Mouse (Mus musculus): ENCODE results near the gene Magi2. TPM values are rescaled to one million over a fixed set of nuclear protein-coding genes. Genes with fewer than 3 reads are reported as not detected.
A peak's percentile ranks its signal among the peaks of the same experiment; 100 is the strongest.

Gene Magi2
- polyA plus RNA-seq, 1 experiment from 2014 or later = 3.8 TPM

- H3K27ac ChIP-seq (replicated peaks; ENCODE audit: low read depth, low read length) = no peak overlapping the region
- peaks cover 4% of the 10 kb centered on the region; the same call in 1 of the 2 replicates for H3K4me1 ChIP-seq (ENCODE audit: control insufficient read depth, insufficient read depth, low read length)
- H3K9ac ChIP-seq (ENCODE audit: low read depth, low read length) = no peak overlapping the region
- no peaks in the 10 kb centered on the region for H3K9me3 ChIP-seq (ENCODE audit: control insufficient read depth, low read length)
- no peak overlapping the region for H3K4me2 ChIP-seq (ENCODE audit: low read depth, low read length)
- WGBS = 79% methylated on average over 5 of the region's 5 CpGs
- ATAC-seq (ENCODE audit: low read depth) (no peak), DNase-seq (ENCODE audit: low spot score) (no peak)
- H3K4me3 ChIP-seq (ENCODE audit: low read depth, low read length) = no peak overlapping the region
- H3K36me3 ChIP-seq (ENCODE audit: control insufficient read depth, insufficient read depth, low read length) = no peaks in the 10 kb centered on the region
- H3K27me3 ChIP-seq (replicated peaks; ENCODE audit: control insufficient read depth, insufficient read depth, low read length) = no peaks in the 10 kb centered on the region
Observed at GRCm38 (mm10) chr5:20606497-20606896, 1379.7 kb downstream of the Magi2 start.

- H3K36me3 ChIP-seq (ENCODE audit: control insufficient read depth, insufficient read depth, low read length) = no peaks in the 10 kb centered on the region
Observed at GRCm38 (mm10) chr5:20607503-20607902, 1380.7 kb downstream of the Magi2 start.

GRCm38 (mm10) chr5:20609206-20609935, 1382.5 kb downstream of the Magi2 start:
- 79% methylated on average over 12 of the region's 12 CpGs for WGBS
- Histone ChIP-seq H3K27ac (replicated peaks; ENCODE audit: low read depth, low read length) (no peak overlapping the region), H3K27me3 (replicated peaks; ENCODE audit: control insufficient read depth, insufficient read depth, low read length) (no peaks in the 10 kb centered on the region), H3K4me1 (ENCODE audit: control insufficient read depth, insufficient read depth, low read length) (no peaks in the 10 kb centered on the region), H3K9ac (ENCODE audit: low read depth, low read length) (no peak overlapping the region), H3K36me3 (ENCODE audit: control insufficient read depth, insufficient read depth, low read length) (no peaks in the 10 kb centered on the region), H3K9me3 (ENCODE audit: control insufficient read depth, low read length) (no peaks in the 10 kb centered on the region), H3K4me3 (ENCODE audit: low read depth, low read length) (no peak overlapping the region), H3K4me2 (ENCODE audit: low read depth, low read length) (no peak overlapping the region)
- no peak for DNase-seq (ENCODE audit: low spot score)
- no peak for ATAC-seq (ENCODE audit: low read depth)

More at GRCm38 (mm10) chr5:20607503-20607902, 1380.7 kb downstream of the Magi2 start:
- Histone ChIP-seq H3K9ac (ENCODE audit: low read depth, low read length) (no peak overlapping the region), H3K27ac (replicated peaks; ENCODE audit: low read depth, low read length) (no peak overlapping the region), H3K4me3 (ENCODE audit: low read depth, low read length) (no peak overlapping the region), H3K27me3 (replicated peaks; ENCODE audit: control insufficient read depth, insufficient read depth, low read length) (no peaks in the 10 kb centered on the region), H3K4me1 (ENCODE audit: control insufficient read depth, insufficient read depth, low read length) (peaks cover 4% of the 10 kb centered on the region; the same call in 1 of the 2 replicates), H3K4me2 (ENCODE audit: low read depth, low read length) (no peak overlapping the region), H3K9me3 (ENCODE audit: control insufficient read depth, low read length) (no peaks in the 10 kb centered on the region)
- DNase-seq (ENCODE audit: low spot score) (no peak), ATAC-seq (ENCODE audit: low read depth) (no peak)
- WGBS = 67% methylated on average over 1 of the region's 1 CpGs

- ATAC-seq (ENCODE audit: low read depth) (no peak), DNase-seq (ENCODE audit: low spot score) (no peak)
- no peaks in the 10 kb centered on the region for H3K27me3 ChIP-seq (replicated peaks; ENCODE audit: control insufficient read depth, insufficient read depth, low read length)
- no peaks in the 10 kb centered on the region for H3K9me3 ChIP-seq (ENCODE audit: control insufficient read depth, low read length)
- H3K4me1 ChIP-seq (ENCODE audit: control insufficient read depth, insufficient read depth, low read length) = no peaks in the 10 kb centered on the region
- 79% methylated on average over 2 of the region's 2 CpGs for WGBS
- no peak overlapping the region for H3K9ac ChIP-seq (ENCODE audit: low read depth, low read length)
- no peaks in the 10 kb centered on the region for H3K36me3 ChIP-seq (ENCODE audit: control insufficient read depth, insufficient read depth, low read length)
- H3K27ac ChIP-seq (replicated peaks; ENCODE audit: low read depth, low read length) = no peak overlapping the region
- H3K4me3 ChIP-seq (ENCODE audit: low read depth, low read length) = no peak overlapping the region
- H3K4me2 ChIP-seq (ENCODE audit: low read depth, low read length) = no peak overlapping the region
Observed at GRCm38 (mm10) chr5:20610640-20611039, 1383.8 kb downstream of the Magi2 start.

GRCm38 (mm10) chr5:20612616-20613015, 1385.8 kb downstream of the Magi2 start:
- no peak for ATAC-seq (ENCODE audit: low read depth)

GRCm38 (mm10) chr5:20614891-20615290, 1388.1 kb downstream of the Magi2 start:
- DNase-seq (ENCODE audit: low spot score) (no peak), ATAC-seq (ENCODE audit: low read depth) (no peak)
- no peaks in the 10 kb centered on the region for H3K36me3 ChIP-seq (ENCODE audit: control insufficient read depth, insufficient read depth, low read length)
- H3K27ac ChIP-seq (replicated peaks; ENCODE audit: low read depth, low read length) = no peak overlapping the region
- 80% methylated on average over 4 of the region's 4 CpGs for WGBS
- H3K9me3 ChIP-seq (ENCODE audit: control insufficient read depth, low read length) = no peaks in the 10 kb centered on the region
- H3K4me1 ChIP-seq (ENCODE audit: control insufficient read depth, insufficient read depth, low read length) = no peaks in the 10 kb centered on the region
- H3K4me2 ChIP-seq (ENCODE audit: low read depth, low read length) = no peak overlapping the region
- H3K27me3 ChIP-seq (replicated peaks; ENCODE audit: control insufficient read depth, insufficient read depth, low read length) = no peaks in the 10 kb centered on the region
- H3K4me3 ChIP-seq (ENCODE audit: low read depth, low read length) = no peak overlapping the region
- H3K9ac ChIP-seq (ENCODE audit: low read depth, low read length) = no peak overlapping the region

More at GRCm38 (mm10) chr5:20612616-20613015, 1385.8 kb downstream of the Magi2 start:
- WGBS = 90% methylated on average over 9 of the region's 9 CpGs
- Histone ChIP-seq H3K4me2 (ENCODE audit: low read depth, low read length) (no peak overlapping the region), H3K36me3 (ENCODE audit: control insufficient read depth, insufficient read depth, low read length) (no peaks in the 10 kb centered on the region), H3K9me3 (ENCODE audit: control insufficient read depth, low read length) (no peaks in the 10 kb centered on the region), H3K9ac (ENCODE audit: low read depth, low read length) (no peak overlapping the region), H3K4me3 (ENCODE audit: low read depth, low read length) (no peak overlapping the region), H3K27me3 (replicated peaks; ENCODE audit: control insufficient read depth, insufficient read depth, low read length) (no peaks in the 10 kb centered on the region), H3K4me1 (ENCODE audit: control insufficient read depth, insufficient read depth, low read length) (no peaks in the 10 kb centered on the region), H3K27ac (replicated peaks; ENCODE audit: low read depth, low read length) (no peak overlapping the region)
- no peak for DNase-seq (ENCODE audit: low spot score)

GRCm38 (mm10) chr5:20620596-20621511, 1394.0 kb downstream of the Magi2 start:
- WGBS = 65% methylated on average over 7 of the region's 7 CpGs
- DNase-seq (ENCODE audit: low spot score) (peak; percentile 84), ATAC-seq (ENCODE audit: low read depth) (peak; percentile 70)
- Histone ChIP-seq H3K27me3 (replicated peaks; ENCODE audit: control insufficient read depth, insufficient read depth, low read length) (no peaks in the 10 kb centered on the region), H3K4me1 (ENCODE audit: control insufficient read depth, insufficient read depth, low read length) (no peaks in the 10 kb centered on the region; the same call in 1 of the 2 replicates), H3K4me3 (ENCODE audit: low read depth, low read length) (no peak overlapping the region), H3K36me3 (ENCODE audit: control insufficient read depth, insufficient read depth, low read length) (no peaks in the 10 kb centered on the region), H3K9me3 (ENCODE audit: control insufficient read depth, low read length) (no peaks in the 10 kb centered on the region), H3K4me2 (ENCODE audit: low read depth, low read length) (no peak overlapping the region), H3K9ac (ENCODE audit: low read depth, low read length) (no peak overlapping the region), H3K27ac (replicated peaks; ENCODE audit: low read depth, low read length) (no peak overlapping the region; the same call in 1 of the 2 replicates)

GRCm38 (mm10) chr5:20622417-20622816, 1395.6 kb downstream of the Magi2 start:
- H3K36me3 ChIP-seq (ENCODE audit: control insufficient read depth, insufficient read depth, low read length) = no peaks in the 10 kb centered on the region
- WGBS = 78% methylated on average over 3 of the region's 3 CpGs
- no peak overlapping the region for H3K9ac ChIP-seq (ENCODE audit: low read depth, low read length)
- H3K4me2 ChIP-seq (ENCODE audit: low read depth, low read length) = no peak overlapping the region
- no peak overlapping the region for H3K27ac ChIP-seq (replicated peaks; ENCODE audit: low read depth, low read length)
- ATAC-seq (ENCODE audit: low read depth) (no peak), DNase-seq (ENCODE audit: low spot score) (no peak)
- H3K9me3 ChIP-seq (ENCODE audit: control insufficient read depth, low read length) = no peaks in the 10 kb centered on the region
- H3K27me3 ChIP-seq (replicated peaks; ENCODE audit: control insufficient read depth, insufficient read depth, low read length) = no peaks in the 10 kb centered on the region
- H3K4me1 ChIP-seq (ENCODE audit: control insufficient read depth, insufficient read depth, low read length) = no peaks in the 10 kb centered on the region; the same call in 1 of the 2 replicates
- H3K4me3 ChIP-seq (ENCODE audit: low read depth, low read length) = no peak overlapping the region

Measured in embryonic facial prominence, embryonic 14.5 days (tissue).